Mouse (Mus musculus) CH12.LX (cell line): ENCODE measurements around the gene Has3.

Experiments used
- CHD1 ChIP-seq: IDR thresholded peaks from 2 replicates; pipeline ENCODE4 v1.6.1; 2012; ENCODE audit warnings: low read depth, low read length, improper control_type of control experiment, inconsistent platforms
- CHD2 ChIP-seq: IDR thresholded peaks from 2 replicates; pipeline ENCODE4 v1.6.1; 2011; ENCODE audit warnings: low read length, improper control_type of control experiment
- CTCF ChIP-seq, 2 experiments: IDR thresholded peaks in 1 of 2; conservative IDR thresholded peaks in 1 of 2; 2 replicates each; pipeline ENCODE4 v1.5.1; 2011 to 2012; ENCODE audit warnings: low read depth in 2 of 2, low read length in 2 of 2, improper control_type of control experiment in 1 of 2, inconsistent platforms in 1 of 2, mild to moderate bottlenecking in 1 of 2, moderate library complexity in 1 of 2
- E2F4 ChIP-seq: IDR thresholded peaks from 2 replicates; pipeline ENCODE4 v1.6.1; 2011; ENCODE audit warnings: low read depth, low read length, improper control_type of control experiment; ENCODE audit not compliant: insufficient replicate concordance
- JUN ChIP-seq: IDR thresholded peaks from 2 replicates; pipeline ENCODE4 v1.6.1; 2011; ENCODE audit warnings: low read depth, mild to moderate bottlenecking, low read length, improper control_type of control experiment, moderate library complexity; ENCODE audit not compliant: insufficient read depth
- MXI1 ChIP-seq: IDR thresholded peaks from 2 replicates; pipeline ENCODE4 v1.6.1; 2011; ENCODE audit warnings: mild to moderate bottlenecking, low read depth, low read length, improper control_type of control experiment
- NRF1 ChIP-seq: IDR thresholded peaks from 2 replicates; pipeline ENCODE4 v1.6.1; 2014; ENCODE audit warnings: low read depth, mild to moderate bottlenecking, inconsistent platforms, low read length, improper control_type of control experiment, moderate library complexity
- PAX5 ChIP-seq: IDR thresholded peaks from 2 replicates; pipeline ENCODE4 v1.6.1; 2012; ENCODE audit warnings: low read length, inconsistent platforms, mixed read lengths
- POLR2A ChIP-seq: IDR thresholded peaks from 2 replicates; pipeline ENCODE4 v1.6.1; 2011; ENCODE audit warnings: low read depth, mild to moderate bottlenecking, improper control_type of control experiment, low read length
- POLR2AphosphoS2 ChIP-seq: IDR thresholded peaks from 2 replicates; pipeline ENCODE4 v1.6.1; 2011; ENCODE audit warnings: low read depth, low read length, improper control_type of control experiment
- SMC3 ChIP-seq: IDR thresholded peaks from 2 replicates; pipeline ENCODE4 v1.6.1; 2011; ENCODE audit warnings: low read depth, low read length, improper control_type of control experiment
- TCF12 ChIP-seq: IDR thresholded peaks from 2 replicates; pipeline ENCODE4 v1.6.1; 2014; ENCODE audit warnings: low read depth, mild to moderate bottlenecking, inconsistent platforms, low read length, improper control_type of control experiment

GRCm38 (mm10) chr8:106892210-106892805 is 22.3 kb downstream of the Has3 start:
- TF ChIP-seq POLR2A (peak; percentile 26; the same call in 1 of the 2 replicates), CTCF (conservative IDR thresholded peaks at IDR 0.05 in 1 of 2, IDR thresholded peaks at IDR 0.05 in 1 of 2; ENCODE audit: low read depth in 2 of 2, low read length in 2 of 2) (no peak), CHD1 (no peak), NRF1 (no peak), JUN (no peak), E2F4 (no peak), CHD2 (0 out of 2 replicates have a peak, but pooled peaks have one; percentile 10), TCF12 (0 out of 2 replicates have a peak, but pooled peaks have one; percentile 23), POLR2AphosphoS2 (no peak), MXI1 (peak; percentile 91), PAX5 (no peak), SMC3 (no peak)
